Mouse (Mus musculus) kidney, embryonic 16.5 days (tissue): ENCODE data around the gene Lrrc3b. TPM values are rescaled to one million over a fixed set of nuclear protein-coding genes. Genes with fewer than 3 reads are reported as not detected.

Source experiments
- ATAC-seq: fragments of 200-750 bp; cut with Nextera tagmentation; 2 replicates; pipeline ENCODE4 v1.8.0; 2017; ENCODE audit warnings: moderate TSS enrichment; ENCODE audit not compliant: low FRiP score, low TSS enrichment
- H3K27ac ChIP-seq: fragments of 300-500 bp; sonication (generic); 2 replicates; pipeline ENCODE4 v1.5.1; 2014; ENCODE audit warnings: low read length
- H3K27me3 ChIP-seq: fragments of 300-500 bp; sonication (generic); 2 replicates; pipeline ENCODE4 v1.6.1; 2014; ENCODE audit warnings: low read length, control low read depth, mixed read lengths; ENCODE audit not compliant: insufficient read depth
- H3K36me3 ChIP-seq: fragments of 300-500 bp; sonication (generic); 2 replicates; pipeline ENCODE4 v1.6.1; 2014; ENCODE audit warnings: low read length, control low read depth, mixed read lengths; ENCODE audit not compliant: insufficient read depth
- H3K4me1 ChIP-seq: fragments of 300-500 bp; sonication (generic); 2 replicates; pipeline ENCODE4 v1.6.1; 2014; ENCODE audit warnings: low read length, control low read depth, mixed read lengths; ENCODE audit not compliant: insufficient read depth
- H3K4me2 ChIP-seq: fragments of 300-500 bp; sonication (generic); replicated peaks from 2 replicates; pipeline ENCODE4 v1.6.1; 2014; ENCODE audit warnings: low read depth, low read length
- H3K4me3 ChIP-seq: fragments of 300-500 bp; sonication (generic); 2 replicates; pipeline ENCODE4 v1.5.1; 2014; ENCODE audit warnings: mild to moderate bottlenecking, low read length
- H3K9ac ChIP-seq: fragments of 300-500 bp; sonication (generic); replicated peaks from 2 replicates; pipeline ENCODE4 v1.6.1; 2014; ENCODE audit warnings: low read length
- H3K9me3 ChIP-seq: fragments of 300-500 bp; sonication (generic); 2 replicates; pipeline ENCODE4 v1.6.1; 2016; ENCODE audit warnings: low read length, control low read depth
- WGBS: fragments of 180-500 bp; shearing (Covaris S2); extraction: QIAGEN DNeasy Blood & Tissue Kit; methylation state at CpG from one replicate; pipeline ENCODE4 v1.1.7; 2014; 5-methylcytosine and 5-hydroxymethylcytosine counted together
- polyA plus RNA-seq: library from polyadenylated mRNA; unstranded; fragments of >200 nt; fragmentation: Nextera tagmentation; extraction: Ambion mirVana; gene quantifications from 2 replicates; pipeline ENCODE4 v1.2.1, GENCODE M21; 2015

The Lrrc3b gene
- polyA plus RNA-seq, 1 experiment from 2014 or later: 5.3 TPM

DNA sequence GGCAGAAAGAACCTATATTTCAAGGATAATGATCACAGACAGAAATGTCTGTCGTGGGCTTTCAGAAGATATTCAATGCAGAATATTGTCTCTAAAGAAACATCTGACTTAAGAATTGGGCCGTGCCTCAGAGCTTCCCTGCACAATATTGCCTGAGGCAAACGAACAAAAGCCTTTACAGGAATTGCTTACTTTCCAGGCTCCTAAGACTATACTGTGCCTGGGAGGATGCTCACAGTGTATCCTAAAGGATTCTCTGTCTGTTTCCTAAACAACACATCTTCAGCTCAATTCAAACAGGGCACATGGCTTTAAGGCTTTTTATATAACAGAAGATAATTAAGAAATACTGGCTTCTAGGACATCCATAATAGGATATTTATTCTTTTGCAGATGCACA is 79.7 kb downstream of the Lrrc3b start:
- ATAC-seq: no peak
- no peak overlapping the region for H3K4me2 ChIP-seq
- no peaks in the 10 kb centered on the region for H3K36me3 ChIP-seq
- no peak overlapping the region for H3K27ac ChIP-seq
- 0 out of 2 replicates have a peak, but pooled peaks cover 5% of the 10 kb centered on the region for H3K4me1 ChIP-seq
- no peak overlapping the region for H3K4me3 ChIP-seq
- H3K27me3 ChIP-seq: no peaks in the 10 kb centered on the region
- H3K9ac ChIP-seq: no peak overlapping the region
- no peaks in the 10 kb centered on the region for H3K9me3 ChIP-seq
- 79% methylated on average over 3 of the region's 3 CpGs for WGBS

DNA sequence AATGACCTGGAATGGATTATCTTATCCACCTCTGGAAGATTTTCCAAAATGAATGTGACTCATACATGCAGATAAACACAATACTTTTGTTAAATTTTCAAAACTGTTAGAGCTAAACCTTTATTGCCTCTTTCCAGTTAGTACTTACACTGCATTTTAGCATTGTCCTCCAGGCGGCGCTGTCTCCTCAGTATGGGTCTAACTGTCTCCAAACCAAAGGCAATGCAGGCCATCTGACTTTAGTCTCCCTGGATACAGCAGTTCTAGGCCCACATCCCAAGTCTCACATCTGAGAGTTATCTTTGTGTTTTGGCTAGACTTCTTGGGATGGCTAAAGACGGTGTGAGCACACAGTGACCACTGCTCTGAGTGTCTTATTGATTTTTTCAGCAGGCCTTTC is 83.3 kb downstream of the Lrrc3b start:
- H3K9ac ChIP-seq: no peak overlapping the region
- no peak overlapping the region for H3K27ac ChIP-seq
- H3K4me3 ChIP-seq: no peak overlapping the region
- H3K27me3 ChIP-seq: no peaks in the 10 kb centered on the region
- no peaks in the 10 kb centered on the region for H3K36me3 ChIP-seq
- ATAC-seq: no peak
- 23% methylated on average over 3 of the region's 3 CpGs for WGBS
- H3K9me3 ChIP-seq: no peaks in the 10 kb centered on the region
- H3K4me2 ChIP-seq: no peak overlapping the region
- H3K4me1 ChIP-seq: 0 out of 2 replicates have a peak, but pooled peaks cover 5% of the 10 kb centered on the region

GRCm38 (mm10) chr14:15354299-15354698 is 84.5 kb downstream of the Lrrc3b start:
- Histone ChIP-seq H3K9ac (no peak overlapping the region), H3K27ac (no peak overlapping the region), H3K4me1 (no peaks in the 10 kb centered on the region), H3K4me2 (no peak overlapping the region), H3K4me3 (no peak overlapping the region), H3K9me3 (no peaks in the 10 kb centered on the region), H3K36me3 (no peaks in the 10 kb centered on the region), H3K27me3 (no peaks in the 10 kb centered on the region)
- ATAC-seq: no peak
- WGBS: 66% methylated on average over 5 of the region's 5 CpGs

GRCm38 (mm10) chr14:15333130-15333529 is 105.7 kb downstream of the Lrrc3b start:
- H3K27me3 ChIP-seq: no peaks in the 10 kb centered on the region
- WGBS: 59% methylated on average over 2 of the region's 2 CpGs
- no peaks in the 10 kb centered on the region for H3K4me1 ChIP-seq
- H3K4me3 ChIP-seq: no peak overlapping the region
- H3K36me3 ChIP-seq: no peaks in the 10 kb centered on the region
- no peak overlapping the region for H3K27ac ChIP-seq
- ATAC-seq: no peak
- H3K4me2 ChIP-seq: no peak overlapping the region
- no peaks in the 10 kb centered on the region for H3K9me3 ChIP-seq
- H3K9ac ChIP-seq: no peak overlapping the region

GRCm38 (mm10) chr14:15331370-15331769 is 107.4 kb downstream of the Lrrc3b start:
- no peak for ATAC-seq
- 45% methylated on average over 1 of the region's 1 CpGs for WGBS

DNA sequence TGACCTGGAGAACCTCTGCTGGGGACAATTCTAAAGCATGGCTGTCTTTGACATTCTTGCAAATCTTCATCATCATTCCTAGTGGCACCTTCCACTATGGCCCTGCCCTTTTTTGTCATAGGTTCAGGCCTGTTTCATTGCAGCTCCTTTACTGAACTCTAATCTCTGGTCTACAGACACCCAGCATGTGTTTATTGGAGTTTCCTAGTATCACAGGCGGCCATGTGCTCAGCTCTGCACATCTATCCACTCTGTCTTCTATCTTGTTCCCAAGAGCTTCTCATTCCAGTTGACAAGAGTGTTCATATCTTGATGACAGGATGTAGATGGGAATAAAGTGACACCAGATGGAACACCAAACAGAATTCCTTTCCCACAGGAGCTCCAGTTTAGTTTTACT is 108.6 kb downstream of the Lrrc3b start:
- Histone ChIP-seq H3K4me1 (no peaks in the 10 kb centered on the region), H3K36me3 (no peaks in the 10 kb centered on the region), H3K9me3 (no peaks in the 10 kb centered on the region), H3K27me3 (no peaks in the 10 kb centered on the region), H3K27ac (no peak overlapping the region), H3K9ac (no peak overlapping the region), H3K4me2 (no peak overlapping the region), H3K4me3 (no peak overlapping the region)
- 73% methylated on average over 1 of the region's 1 CpGs for WGBS
- no peak for ATAC-seq

More at GRCm38 (mm10) chr14:15331370-15331769, 107.4 kb downstream of the Lrrc3b start:
- no peak overlapping the region for H3K4me2 ChIP-seq
- H3K4me1 ChIP-seq: no peaks in the 10 kb centered on the region
- no peaks in the 10 kb centered on the region for H3K9me3 ChIP-seq
- H3K36me3 ChIP-seq: no peaks in the 10 kb centered on the region
- H3K27ac ChIP-seq: no peak overlapping the region
- H3K4me3 ChIP-seq: no peak overlapping the region
- no peak overlapping the region for H3K9ac ChIP-seq
- no peaks in the 10 kb centered on the region for H3K27me3 ChIP-seq

GRCm38 (mm10) chr14:15325872-15326271 is 112.9 kb downstream of the Lrrc3b start:
- Histone ChIP-seq H3K27ac (no peak overlapping the region), H3K9me3 (no peaks in the 10 kb centered on the region), H3K27me3 (no peaks in the 10 kb centered on the region), H3K4me2 (no peak overlapping the region), H3K36me3 (no peaks in the 10 kb centered on the region), H3K9ac (no peak overlapping the region), H3K4me3 (no peak overlapping the region), H3K4me1 (no peaks in the 10 kb centered on the region)
- ATAC-seq: no peak
- WGBS: 77% methylated on average over 1 of the region's 1 CpGs

DNA sequence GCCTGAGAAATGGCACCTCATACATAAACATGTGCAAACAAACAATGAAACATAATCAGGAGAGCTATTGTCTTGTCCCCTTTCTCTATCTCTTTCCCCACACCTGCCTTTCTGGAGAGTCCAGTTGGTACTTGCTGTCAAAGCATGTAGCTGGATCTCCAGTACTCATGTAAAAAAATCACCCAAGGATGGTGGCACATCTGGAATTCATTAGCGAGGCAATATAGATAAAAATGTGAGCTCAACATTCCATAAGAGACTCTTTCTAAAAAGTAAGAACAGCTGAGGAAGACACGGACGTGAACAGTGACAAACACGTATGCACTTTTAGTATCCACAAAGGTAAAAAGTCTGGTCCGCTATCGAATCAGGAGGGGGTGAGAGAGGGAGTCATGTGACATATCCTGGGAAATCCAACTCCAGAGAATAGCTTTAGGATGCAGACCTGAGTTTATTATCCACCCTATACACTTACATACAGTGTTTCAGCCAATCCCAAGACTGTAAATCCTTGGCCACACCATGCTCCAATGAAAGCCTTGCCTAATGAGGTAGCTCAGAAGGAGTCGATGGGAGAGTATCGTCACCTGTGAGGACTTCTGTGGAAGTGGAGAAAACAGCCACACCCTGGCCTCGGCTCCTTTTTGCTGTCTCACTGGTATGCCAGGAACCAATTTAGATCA is 116.2 kb downstream of the Lrrc3b start:
- 84% methylated on average over 9 of the region's 9 CpGs for WGBS
- no peak overlapping the region for H3K27ac ChIP-seq
- H3K4me3 ChIP-seq: no peak overlapping the region
- no peak overlapping the region for H3K9ac ChIP-seq
- no peaks in the 10 kb centered on the region for H3K36me3 ChIP-seq
- no peak for ATAC-seq
- H3K9me3 ChIP-seq: no peaks in the 10 kb centered on the region
- H3K4me2 ChIP-seq: no peak overlapping the region
- H3K4me1 ChIP-seq: no peaks in the 10 kb centered on the region
- no peaks in the 10 kb centered on the region for H3K27me3 ChIP-seq

GRCm38 (mm10) chr14:15319399-15319915 is 119.3 kb downstream of the Lrrc3b start:
- no peak for ATAC-seq
- Histone ChIP-seq H3K27me3 (no peaks in the 10 kb centered on the region), H3K4me2 (no peak overlapping the region)

DNA sequence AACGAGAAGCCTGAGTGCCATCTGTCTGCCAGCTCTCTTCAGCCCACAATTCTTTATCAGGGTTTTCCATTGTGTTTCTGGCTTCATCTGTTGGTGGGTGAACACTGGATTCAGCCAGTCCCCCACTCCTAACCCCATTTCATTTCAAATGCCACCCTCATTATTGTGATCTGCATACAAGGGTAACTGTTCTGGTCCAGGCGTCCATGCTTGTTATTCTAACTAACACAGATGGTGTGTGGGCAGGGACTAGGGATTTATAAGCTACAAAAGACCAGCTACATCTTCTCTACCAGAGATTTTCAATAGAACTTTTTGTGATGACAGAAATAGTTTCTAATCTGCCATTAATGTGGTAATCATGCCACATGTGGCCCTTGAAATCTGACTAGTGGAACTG is 130.2 kb downstream of the Lrrc3b start:
- Histone ChIP-seq H3K9ac (no peak overlapping the region), H3K4me3 (no peak overlapping the region), H3K9me3 (no peaks in the 10 kb centered on the region), H3K27ac (no peak overlapping the region), H3K36me3 (no peaks in the 10 kb centered on the region), H3K27me3 (no peaks in the 10 kb centered on the region), H3K4me1 (no peaks in the 10 kb centered on the region), H3K4me2 (no peak overlapping the region)
- no peak for ATAC-seq
- WGBS: 61% methylated on average over 2 of the region's 2 CpGs

More at GRCm38 (mm10) chr14:15319399-15319915, 119.3 kb downstream of the Lrrc3b start:
- no peak overlapping the region for H3K9ac ChIP-seq
- no peaks in the 10 kb centered on the region for H3K4me1 ChIP-seq
- H3K9me3 ChIP-seq: no peaks in the 10 kb centered on the region
- no peaks in the 10 kb centered on the region for H3K36me3 ChIP-seq
- no peak overlapping the region for H3K4me3 ChIP-seq
- no peak overlapping the region for H3K27ac ChIP-seq
